Mouse (Mus musculus) megakaryocyte, embryonic 14.5 days (primary cell): ENCODE measurements at regions not wholly inside any gene's neighbourhood (a gene's known extent, or its start where the extent isn't known, plus 50 kb on each side); places are given as distances from the start of the nearest gene placed in this dataset.

Experiments used
- FLI1 ChIP-seq: IDR thresholded peaks from 2 replicates; pipeline ENCODE4 v1.6.1; 2012; ENCODE audit warnings: low read length, inconsistent platforms, mixed read lengths
- GATA1 ChIP-seq: IDR thresholded peaks from 3 replicates; pipeline ENCODE4 v1.6.1; 2012; ENCODE audit warnings: mixed read lengths, low read length, inconsistent platforms, borderline replicate concordance

DNA sequence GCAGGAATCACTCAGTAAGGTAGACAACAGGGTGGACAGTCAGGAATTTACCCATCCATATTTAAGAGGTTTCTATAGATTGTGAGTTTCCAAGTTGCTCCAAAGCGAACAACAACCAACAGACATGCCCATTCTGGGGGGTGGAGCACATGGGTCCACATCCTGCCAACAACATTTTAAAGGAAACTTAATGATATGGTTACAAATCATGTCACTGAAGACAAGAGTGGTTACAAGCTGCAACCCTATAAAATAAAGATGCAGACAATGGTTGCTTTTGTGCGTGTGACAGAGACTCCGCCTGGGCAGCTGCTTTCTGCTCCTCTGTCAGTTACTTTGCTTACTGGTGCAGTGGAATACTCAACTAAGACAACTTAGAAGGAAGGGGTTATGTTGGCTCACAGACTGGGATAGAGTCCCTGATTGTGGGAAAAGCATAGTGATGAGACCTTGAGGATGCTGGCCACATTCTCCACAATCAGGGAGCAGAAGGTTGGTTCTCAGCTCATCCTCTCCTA, 52.3 kb upstream of the Irx4 start:
- TF ChIP-seq FLI1: no peak
- no peak for TF ChIP-seq GATA1
